Mouse (Mus musculus) limb, embryonic 14.5 days (tissue): ENCODE measurements at regions not wholly inside any gene's neighbourhood (a gene's known extent, or its start where the extent isn't known, plus 50 kb on each side); places are given as distances from the start of the nearest gene placed in this dataset.

ENCODE experiments used
- ATAC-seq: fragments of 200-750 bp; cut with Nextera tagmentation; 2 replicates; pipeline ENCODE4 v1.8.0; 2017; ENCODE audit warnings: low read depth, moderate number of reproducible peaks, moderate TSS enrichment; ENCODE audit not compliant: low FRiP score
- DNase-seq: peaks from one replicate; pipeline ENCODE4 v3.0.0-alpha.2; 2015; ENCODE audit warnings: low spot score
- H3K27ac ChIP-seq: fragments of 300-500 bp; sonication (generic); replicated peaks from 2 replicates; pipeline ENCODE4 v1.5.1; 2014; ENCODE audit warnings: low read depth, mild to moderate bottlenecking, low read length, moderate library complexity, mixed read lengths
- H3K27me3 ChIP-seq: fragments of 300-500 bp; sonication (generic); 2 replicates; pipeline ENCODE4 v1.6.1; 2014; ENCODE audit warnings: low read length, mixed read lengths; ENCODE audit not compliant: control insufficient read depth, insufficient read depth
- H3K36me3 ChIP-seq: fragments of 300-500 bp; sonication (generic); 2 replicates; pipeline ENCODE4 v1.6.1; 2014; ENCODE audit warnings: mild to moderate bottlenecking, low read length, moderate library complexity, mixed read lengths; ENCODE audit not compliant: control insufficient read depth, insufficient read depth
- H3K4me1 ChIP-seq: fragments of 300-500 bp; sonication (generic); 2 replicates; pipeline ENCODE4 v1.6.1; 2014; ENCODE audit warnings: antibody characterized with exemption, low read length, mixed read lengths; ENCODE audit not compliant: control insufficient read depth, insufficient read depth
- H3K4me2 ChIP-seq: fragments of 300-500 bp; sonication (generic); replicated peaks from 2 replicates; pipeline ENCODE4 v1.6.1; 2014; ENCODE audit warnings: low read depth, mild to moderate bottlenecking, low read length, moderate library complexity; ENCODE audit not compliant: severe bottlenecking
- H3K4me3 ChIP-seq: fragments of 300-500 bp; sonication (generic); replicated peaks from 2 replicates; pipeline ENCODE4 v1.5.1; 2014; ENCODE audit warnings: low read length
- H3K9ac ChIP-seq: fragments of 300-500 bp; sonication (generic); 2 replicates; pipeline ENCODE4 v1.6.1; 2014; ENCODE audit warnings: mild to moderate bottlenecking, low read depth, low read length, moderate library complexity; ENCODE audit not compliant: severe bottlenecking
- H3K9me3 ChIP-seq: fragments of 300-500 bp; sonication (generic); 2 replicates; pipeline ENCODE4 v1.6.1; 2016; ENCODE audit warnings: low read length; ENCODE audit not compliant: control insufficient read depth
- POLR2A ChIP-seq: fragments of 200-500 bp; IDR thresholded peaks from 2 replicates; pipeline ENCODE4 v1.8.0; 2012; ENCODE audit warnings: inconsistent platforms, mild to moderate bottlenecking, moderate library complexity, borderline replicate concordance; ENCODE audit not compliant: insufficient read depth, insufficient read length; ENCODE audit errors: extremely low read depth
- WGBS: fragments of 180-500 bp; shearing (Covaris S2); extraction: QIAGEN DNeasy Blood & Tissue Kit; methylation state at CpG from one replicate; pipeline ENCODE4 v1.1.7; 2014; 5-methylcytosine and 5-hydroxymethylcytosine counted together

DNA sequence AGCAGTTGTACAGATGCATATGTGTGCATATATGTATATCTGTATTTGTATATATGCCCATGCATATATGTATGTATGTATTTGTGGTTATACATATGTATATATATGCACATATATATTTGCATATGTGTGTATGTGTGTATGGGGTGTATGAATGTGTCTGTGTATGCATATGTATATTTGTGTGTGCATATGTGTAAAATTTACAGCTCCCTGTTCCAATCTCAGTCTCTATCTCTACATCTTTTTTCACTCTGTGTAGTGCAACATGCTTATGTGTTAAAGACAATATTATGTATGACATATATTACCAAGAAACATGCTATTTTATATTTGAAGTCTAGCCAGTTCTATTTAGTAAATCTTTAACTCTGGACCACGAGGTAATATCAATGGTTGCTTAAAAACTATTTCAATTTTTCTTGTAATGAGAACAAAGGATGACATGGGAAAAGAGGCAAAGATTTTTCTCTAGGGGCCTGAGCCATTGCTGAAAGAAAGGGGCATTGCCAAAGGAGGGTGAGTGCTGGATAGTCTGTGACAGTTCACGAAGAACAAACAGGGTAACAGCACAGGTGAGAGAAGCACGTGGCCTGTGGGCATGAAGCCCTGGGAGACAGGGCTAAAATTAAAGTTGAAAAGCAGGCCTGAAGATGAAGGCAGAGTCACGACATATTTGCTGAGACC lies 769.0 kb downstream of the Ryr2 start:
- Histone ChIP-seq H3K36me3 (no peaks in the 10 kb centered on the region), H3K27me3 (no peaks in the 10 kb centered on the region), H3K9ac (no peak overlapping the region), H3K27ac (no peak overlapping the region), H3K4me3 (no peak overlapping the region), H3K4me1 (no peaks in the 10 kb centered on the region; the same call in 1 of the 2 replicates), H3K9me3 (no peaks in the 10 kb centered on the region), H3K4me2 (no peak overlapping the region)
- ATAC-seq (no peak), DNase-seq (no peak)
- 43% methylated on average over 4 of the region's 4 CpGs for WGBS
- TF ChIP-seq POLR2A, result no peak

GRCm38 (mm10) chr13:11336958-11337357 lies 769.8 kb downstream of the Ryr2 start:
- ATAC-seq (no peak), DNase-seq (no peak)
- Histone ChIP-seq H3K4me2 (no peak overlapping the region), H3K9me3 (no peaks in the 10 kb centered on the region), H3K27ac (no peak overlapping the region), H3K27me3 (no peaks in the 10 kb centered on the region), H3K9ac (no peak overlapping the region), H3K36me3 (no peaks in the 10 kb centered on the region), H3K4me3 (no peak overlapping the region), H3K4me1 (no peaks in the 10 kb centered on the region; the same call in 1 of the 2 replicates)
- 75% methylated on average over 3 of the region's 3 CpGs for WGBS
- TF ChIP-seq POLR2A, result no peak

GRCm38 (mm10) chr13:11331991-11332390 lies 774.8 kb downstream of the Ryr2 start:
- no peaks in the 10 kb centered on the region for H3K36me3 ChIP-seq
- H3K27ac ChIP-seq, result no peak overlapping the region
- no peak for DNase-seq

DNA sequence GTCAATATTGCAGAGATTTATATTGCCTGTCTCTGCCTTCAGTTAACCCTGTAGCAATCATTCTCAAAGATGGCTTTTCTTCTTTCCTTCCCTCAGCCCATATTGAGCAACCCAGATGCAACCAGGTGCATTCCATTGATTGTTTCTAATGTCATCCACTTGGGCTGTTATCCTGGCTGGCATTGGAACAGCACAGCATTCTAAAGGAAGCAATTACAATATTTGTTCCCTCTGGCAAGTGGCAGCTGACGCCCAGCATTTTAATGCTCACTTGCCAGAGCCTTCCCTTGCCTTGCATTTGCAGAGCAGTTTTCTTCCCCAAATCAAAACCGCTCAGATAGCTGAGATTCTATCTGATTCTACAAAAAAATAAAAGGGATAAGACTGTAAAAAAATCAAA lies 798.0 kb downstream of the Ryr2 start:
- Histone ChIP-seq H3K4me2 (no peak overlapping the region), H3K4me1 (no peaks in the 10 kb centered on the region), H3K9ac (no peak overlapping the region), H3K9me3 (no peaks in the 10 kb centered on the region), H3K27ac (no peak overlapping the region), H3K36me3 (no peaks in the 10 kb centered on the region), H3K27me3 (no peaks in the 10 kb centered on the region), H3K4me3 (no peak overlapping the region)
- 79% methylated on average over 2 of the region's 2 CpGs for WGBS
- DNase-seq, result no peak
- no peak for TF ChIP-seq POLR2A
- ATAC-seq, result no peak

More at GRCm38 (mm10) chr13:11331991-11332390, 774.8 kb downstream of the Ryr2 start:
- Histone ChIP-seq H3K27me3 (no peaks in the 10 kb centered on the region), H3K9ac (no peak overlapping the region), H3K4me2 (no peak overlapping the region), H3K4me1 (no peaks in the 10 kb centered on the region), H3K9me3 (no peaks in the 10 kb centered on the region), H3K4me3 (no peak overlapping the region)
- TF ChIP-seq POLR2A, result no peak
- ATAC-seq, result no peak
- WGBS, result 48% methylated on average over 4 of the region's 4 CpGs

DNA sequence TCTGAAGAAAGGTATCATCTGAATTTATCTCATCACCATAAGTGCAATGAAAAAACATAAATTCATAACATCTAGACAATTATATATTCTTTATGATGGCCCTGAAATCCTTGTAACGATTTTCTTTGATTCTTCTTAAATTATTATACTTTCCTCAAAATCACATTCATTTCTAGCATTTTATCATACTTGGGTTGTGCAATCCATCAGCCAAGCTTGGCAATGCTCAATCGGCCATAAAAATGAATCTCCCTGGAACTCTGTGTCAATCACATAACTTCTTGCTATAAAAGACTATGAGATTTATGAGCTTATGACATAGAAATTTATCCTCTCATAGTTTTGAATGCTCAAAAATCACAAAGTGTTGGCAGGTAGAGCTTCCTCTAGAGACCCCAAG lies 811.3 kb downstream of the Ryr2 start:
- Histone ChIP-seq H3K9me3 (no peaks in the 10 kb centered on the region), H3K4me2 (no peak overlapping the region), H3K27me3 (no peaks in the 10 kb centered on the region), H3K4me1 (no peaks in the 10 kb centered on the region), H3K4me3 (no peak overlapping the region), H3K9ac (no peak overlapping the region), H3K27ac (no peak overlapping the region), H3K36me3 (no peaks in the 10 kb centered on the region)
- DNase-seq, result no peak
- ATAC-seq, result no peak
- 80% methylated on average over 2 of the region's 2 CpGs for WGBS
- TF ChIP-seq POLR2A, result no peak
